Mouse (Mus musculus): ENCODE results near the gene Cage1. TPM values are rescaled to one million over a fixed set of nuclear protein-coding genes. Genes with fewer than 3 reads are reported as not detected.

Gene Cage1
- polyA plus RNA-seq, 1 experiment from 2014 or later, result 2.6 TPM

- Histone ChIP-seq H3K4me2 (replicated peaks) (no peak overlapping the region), H3K4me3 (replicated peaks) (no peak overlapping the region), H3K9ac (replicated peaks) (no peak overlapping the region), H3K9me3 (no peaks in the 10 kb centered on the region), H3K4me1 (replicated peaks) (peaks cover 30% of the 10 kb centered on the region), H3K27me3 (peaks cover 11% of the 10 kb centered on the region; the same call in 1 of the 2 replicates), H3K36me3 (no peaks in the 10 kb centered on the region), H3K27ac (no peak overlapping the region)
- 92% methylated on average over 9 of the region's 9 CpGs for WGBS
- ATAC-seq, result no peak
Measured at GRCm38 (mm10) chr13:37962541-37962940, 74.3 kb downstream of the Cage1 start.

GRCm38 (mm10) chr13:37959936-37960335, 76.9 kb downstream of the Cage1 start:
- peaks cover 11% of the 10 kb centered on the region; the same call in 1 of the 2 replicates for H3K27me3 ChIP-seq
- H3K9me3 ChIP-seq, result no peaks in the 10 kb centered on the region
- ATAC-seq, result no peak
- no peak overlapping the region for H3K9ac ChIP-seq (replicated peaks)
- H3K27ac ChIP-seq, result no peak overlapping the region
- H3K4me3 ChIP-seq (replicated peaks), result no peak overlapping the region
- H3K4me2 ChIP-seq (replicated peaks), result no peak overlapping the region
- 94% methylated on average over 7 of the region's 7 CpGs for WGBS
- peaks cover 17% of the 10 kb centered on the region; the same call in 1 of the 2 replicates for H3K4me1 ChIP-seq (replicated peaks)
- H3K36me3 ChIP-seq, result no peaks in the 10 kb centered on the region

- Histone ChIP-seq H3K27ac (no peak overlapping the region), H3K27me3 (peaks cover 5% of the 10 kb centered on the region; the same call in 1 of the 2 replicates), H3K4me3 (replicated peaks) (no peak overlapping the region), H3K9me3 (no peaks in the 10 kb centered on the region), H3K4me2 (replicated peaks) (no peak overlapping the region), H3K4me1 (replicated peaks) (peaks cover 12% of the 10 kb centered on the region; the same call in 1 of the 2 replicates), H3K9ac (replicated peaks) (no peak overlapping the region), H3K36me3 (no peaks in the 10 kb centered on the region)
- no peak for ATAC-seq
- 79% methylated on average over 15 of the region's 15 CpGs for WGBS
Measured at GRCm38 (mm10) chr13:37959239-37959907, 77.5 kb downstream of the Cage1 start.

- Histone ChIP-seq H3K4me3 (replicated peaks) (no peak overlapping the region), H3K27ac (no peak overlapping the region), H3K4me2 (replicated peaks) (no peak overlapping the region), H3K27me3 (no peaks in the 10 kb centered on the region), H3K9me3 (no peaks in the 10 kb centered on the region), H3K9ac (replicated peaks) (no peak overlapping the region), H3K4me1 (replicated peaks) (peaks cover 5% of the 10 kb centered on the region; the same call in 1 of the 2 replicates), H3K36me3 (no peaks in the 10 kb centered on the region)
- ATAC-seq, result no peak
- 89% methylated on average over 18 of the region's 18 CpGs for WGBS
Measured at GRCm38 (mm10) chr13:37958498-37959238, 78.2 kb downstream of the Cage1 start.

Small RNA genes within 50 kb of the gene (microRNA-seq; reads per million reads assigned to microRNA genes)
- not detected for gene Gm27387

Other genes starting within 250 kb of the Cage1 start
- gene Ssr1, start 42.9 kb downstream of the Cage1 start, polyA plus RNA-seq (2015; fragmentation: Nextera tagmentation; extraction: Ambion mirVana), result 60.4 and 80.5 TPM in 2 replicates
- gene Riok1, start 74 bp downstream of the Cage1 start, polyA plus RNA-seq (2015; fragmentation: Nextera tagmentation; extraction: Ambion mirVana), result 59.5 and 67.5 TPM in 2 replicates
- 0.09 and 0.15 TPM in 2 replicates for gene Dsp, start 114.2 kb upstream of the Cage1 start, polyA plus RNA-seq (2015; fragmentation: Nextera tagmentation; extraction: Ambion mirVana)
- 35.5 and 36.0 TPM in 2 replicates for gene Snrnp48, start 167.9 kb upstream of the Cage1 start, polyA plus RNA-seq (2015; fragmentation: Nextera tagmentation; extraction: Ambion mirVana)

All from midbrain, embryonic 13.5 days (tissue).